ENCODE assay signal across 19 mouse cellular contexts in the genomic region with DNA sequence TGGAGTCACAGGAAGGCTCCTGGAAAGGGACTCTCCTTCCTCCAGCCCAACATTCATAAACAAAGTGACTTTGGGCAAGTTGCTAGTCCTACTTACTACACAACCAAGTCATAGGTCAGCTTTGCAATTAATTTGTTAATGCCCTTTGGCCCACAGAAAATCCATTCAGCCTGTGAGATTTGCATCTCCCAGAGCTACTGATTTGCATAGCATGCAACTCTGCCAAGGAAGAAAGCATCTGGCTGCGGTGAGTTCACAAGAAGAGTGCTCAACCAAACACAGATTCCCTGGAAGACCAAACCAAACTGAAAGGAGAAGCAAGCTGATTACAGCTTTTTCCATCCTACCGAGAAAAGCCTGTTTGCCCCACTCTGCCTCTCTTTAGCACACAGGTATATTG.
DNase-seq lines count a peak whose midpoint lies in the region; ATAC-seq and TF ChIP-seq lines count a peak whose summit lies in the region.
"Had no signal": no experiment of that assay in that cellular context is flagged by ENCODE, and none has a peak within 500 bp of the region (broad histone marks: within the 10 kb centered on the region; RNA-seq: fewer than 3 reads in every experiment).

No protein-coding gene starts in this region.

- H3K27ac ChIP-seq in lung, embryonic 14.5 days (ENCODE audit: low read depth) = no peak overlapping the region
- no peak overlapping the region for H3K27ac ChIP-seq in midbrain, embryonic 14.5 days (replicated peaks; ENCODE audit: low read depth, low read length)
- H3K27ac ChIP-seq: hindbrain, embryonic 12.5 days; neural tube, embryonic 13.5 days; stomach, postnatal 0 days had no signal

- 42% methylated on average over 2 of the region's 2 CpGs for WGBS in lung, embryonic 14.5 days
- WGBS in midbrain, embryonic 14.5 days = 23% methylated on average over 2 of the region's 2 CpGs

- H3K4me3 ChIP-seq in lung, embryonic 14.5 days (ENCODE audit: low read depth, low read length) = no peak overlapping the region
- H3K4me3 ChIP-seq in midbrain, embryonic 14.5 days (replicated peaks; ENCODE audit: low read depth, low read length) = no peak overlapping the region
- H3K4me3 ChIP-seq: heart, embryonic 12.5 days; hindbrain, embryonic 12.5 days; neural tube, embryonic 13.5 days had no signal

- H3K36me3 ChIP-seq in lung, embryonic 14.5 days (ENCODE audit: insufficient read depth) = no peaks in the 10 kb centered on the region
- H3K36me3 ChIP-seq in midbrain, embryonic 14.5 days (ENCODE audit: control insufficient read depth, insufficient read depth, low read length) = no peaks in the 10 kb centered on the region
- H3K36me3 ChIP-seq: G1E; heart, embryonic 12.5 days; hindbrain, embryonic 12.5 days; neural tube, embryonic 13.5 days had no signal

- no peaks in the 10 kb centered on the region for H3K9me3 ChIP-seq in lung, embryonic 14.5 days (ENCODE audit: low read depth, low read length)
- H3K9me3 ChIP-seq in midbrain, embryonic 14.5 days (ENCODE audit: control insufficient read depth, low read length) = no peaks in the 10 kb centered on the region
- H3K9me3 ChIP-seq: heart, embryonic 12.5 days; hindbrain, embryonic 12.5 days; neural tube, embryonic 13.5 days had no signal

- DNase-seq in adrenal gland, postnatal 10 days = peak; percentile 11
- no peak for DNase-seq in adrenal gland, postnatal 36 days
- DNase-seq in kidney, adult 11 months = peak; percentile 7
- DNase-seq in kidney, postnatal 10 days = no peak
- DNase-seq in lung, embryonic 14.5 days = peak; percentile 4
- no peak for DNase-seq in lung, postnatal 25 days (ENCODE audit: low spot score)
- DNase-seq in midbrain, embryonic 14.5 days = peak; percentile 48
- DNase-seq in frontal cortex, postnatal 10 days (ENCODE audit: low spot score in 2 of 2) = no peak
- DNase-seq: cerebellum, adult 11-12 months; cerebellum, postnatal 14 days; embryo, embryonic 11 days; heart, postnatal 14 days; lung, postnatal 10 days; right cerebral cortex, adult 18-20 months had no signal

- no peaks in the 10 kb centered on the region for H3K4me1 ChIP-seq in lung, embryonic 14.5 days (ENCODE audit: insufficient read depth)
- H3K4me1 ChIP-seq in midbrain, embryonic 14.5 days (ENCODE audit: control insufficient read depth, insufficient read depth, low read length) = no peaks in the 10 kb centered on the region
- H3K4me1 ChIP-seq: heart, embryonic 12.5 days; hindbrain, embryonic 12.5 days; neural tube, embryonic 13.5 days had no signal

- no peak overlapping the region for H3K9ac ChIP-seq in lung, embryonic 14.5 days
- H3K9ac ChIP-seq in midbrain, embryonic 14.5 days (replicated peaks; ENCODE audit: low read length) = no peak overlapping the region
- H3K9ac ChIP-seq: heart, embryonic 12.5 days; hindbrain, embryonic 12.5 days; neural tube, embryonic 13.5 days had no signal

- no peak for TF ChIP-seq CTCF in lung, embryonic 14.5 days (IDR thresholded peaks at IDR 0.05; ENCODE audit: low read depth)

- no peaks in the 10 kb centered on the region for H3K27me3 ChIP-seq in lung, embryonic 14.5 days (ENCODE audit: insufficient read depth, low read length)
- no peaks in the 10 kb centered on the region for H3K27me3 ChIP-seq in midbrain, embryonic 14.5 days (ENCODE audit: control insufficient read depth, insufficient read depth, low read length)
- H3K27me3 ChIP-seq: heart, embryonic 12.5 days; hindbrain, embryonic 12.5 days; neural tube, embryonic 13.5 days had no signal

- no peak for ATAC-seq in lung, embryonic 14.5 days (ENCODE audit: insufficient read depth)
- no peak for ATAC-seq in midbrain, embryonic 14.5 days (ENCODE audit: low FRiP score, low TSS enrichment)

- H3K4me2 ChIP-seq in lung, embryonic 14.5 days = no peak overlapping the region
- no peak overlapping the region for H3K4me2 ChIP-seq in midbrain, embryonic 14.5 days (ENCODE audit: low read length)
- H3K4me2 ChIP-seq: heart, embryonic 12.5 days; hindbrain, embryonic 12.5 days; neural tube, embryonic 13.5 days had no signal

Comparison
In these comparisons a context has a peak if more than half of its experiments do, and no peak if none do; other contexts are left out.
1. DNase-seq: peak in adrenal gland, postnatal 10 days (single experiment), kidney, adult 11 months (single experiment), lung, embryonic 14.5 days (single experiment) and midbrain, embryonic 14.5 days (single experiment); none in adrenal gland, postnatal 36 days (0 of 2), kidney, postnatal 10 days (single experiment), lung, postnatal 25 days (single experiment) and frontal cortex, postnatal 10 days (0 of 2).